ENCODE assay signal across 23 mouse cellular contexts in genomic region chr1:179824549-179824948, GRCm38 (mm10). TPM values are rescaled to one million over a fixed set of nuclear protein-coding genes. Genes with fewer than 3 reads are reported as not detected.
DNase-seq lines count a peak whose midpoint lies in the region; ATAC-seq and TF ChIP-seq lines count a peak whose summit lies in the region.
"Had no signal": no experiment of that assay in that cellular context is flagged by ENCODE, and none has a peak within 500 bp of the region (broad histone marks: within the 10 kb centered on the region; RNA-seq: fewer than 3 reads in every experiment).

No protein-coding gene starts in this region.

- intact Hi-C loops in gastrocnemius, postnatal 14 days (cut with DNase I; ENCODE audit: low total_unique reads): no loop called here

- H3K9me3 ChIP-seq in intestine, postnatal 0 days (ENCODE audit: control insufficient read depth): no peaks in the 10 kb centered on the region
- H3K9me3 ChIP-seq: embryonic facial prominence, embryonic 15.5 days; forebrain, embryonic 10.5 days; heart, embryonic 13.5 days; hindbrain, embryonic 15.5 days had no signal

- H3K4me3 ChIP-seq in intestine, postnatal 0 days (ENCODE audit: low read depth, low read length): no peak overlapping the region
- H3K4me3 ChIP-seq: embryonic facial prominence, embryonic 15.5 days; erythroblast, embryonic 14.5 days; forebrain, embryonic 10.5 days; heart, embryonic 13.5 days; hindbrain, embryonic 15.5 days had no signal

- no peaks in the 10 kb centered on the region for H3K27me3 ChIP-seq in intestine, postnatal 0 days (replicated peaks; ENCODE audit: control insufficient read depth, insufficient read depth, low read length)
- H3K27me3 ChIP-seq: embryonic facial prominence, embryonic 15.5 days; heart, embryonic 13.5 days; hindbrain, embryonic 15.5 days had no signal

- H3K9ac ChIP-seq in intestine, postnatal 0 days (ENCODE audit: low read depth, low read length): no peak overlapping the region
- H3K9ac ChIP-seq: embryonic facial prominence, embryonic 15.5 days; heart, embryonic 13.5 days; hindbrain, embryonic 15.5 days had no signal

- no peak overlapping the region for H3K4me2 ChIP-seq in intestine, postnatal 0 days (replicated peaks; ENCODE audit: low read depth)
- H3K4me2 ChIP-seq: embryonic facial prominence, embryonic 15.5 days; heart, embryonic 13.5 days; hindbrain, embryonic 15.5 days had no signal

- peak; percentile 45 for DNase-seq in gastrocnemius, postnatal 14 days
- DNase-seq in gastrocnemius, postnatal 25 days: no peak
- DNase-seq in kidney, postnatal 14 days: peak; percentile 22
- no peak for DNase-seq in kidney, adult 18-20 months
- peak; percentile 25 for DNase-seq in adipocyte (ENCODE audit: low spot score)
- no peak for DNase-seq in adrenal gland, postnatal 36 days
- DNase-seq: adrenal gland, adult 8-10 months; cerebellum, adult 11 months; cerebellum, adult 8-10 months; cerebellum, postnatal 14 days; embryo, embryonic 11 days; heart, postnatal 36 days had no signal

- TF ChIP-seq CTCF in intestine, postnatal 0 days (IDR thresholded peaks at IDR 0.05; ENCODE audit: low read depth): no peak

- H3K36me3 ChIP-seq in intestine, postnatal 0 days (ENCODE audit: control insufficient read depth, insufficient read depth): no peaks in the 10 kb centered on the region
- H3K36me3 ChIP-seq: embryonic facial prominence, embryonic 15.5 days; forebrain, embryonic 10.5 days; heart, embryonic 13.5 days; hindbrain, embryonic 15.5 days had no signal

- whole genome bisulfite sequencing in intestine, postnatal 0 days: 28% methylated on average over 5 of the region's 5 CpGs

- peak; percentile 66 for ATAC-seq in intestine, postnatal 0 days
- ATAC-seq: forebrain, embryonic 14.5 days had no signal

- H3K4me1 ChIP-seq in intestine, postnatal 0 days (replicated peaks; ENCODE audit: control insufficient read depth, insufficient read depth, low read length): 0 out of 2 replicates have a peak, but pooled peaks cover 5% of the 10 kb centered on the region
- H3K4me1 ChIP-seq: embryonic facial prominence, embryonic 15.5 days; forebrain, embryonic 10.5 days; heart, embryonic 13.5 days; hindbrain, embryonic 15.5 days had no signal

- H3K27ac ChIP-seq in intestine, postnatal 0 days (ENCODE audit: low read depth, low read length): no peak overlapping the region
- H3K27ac ChIP-seq: embryonic facial prominence, embryonic 15.5 days; forebrain, embryonic 10.5 days; heart, embryonic 13.5 days; hindbrain, embryonic 15.5 days had no signal

RNA-seq across cellular contexts. Expression of gene Ahctf1, which starts 21.1 kb away (rescaled TPM):
- total RNA-seq in gastrocnemius, postnatal 14 days (2021): 10 to 100 TPM; 14.8 to 17.8 TPM
- 10 to 100 TPM; 15.3 to 19.1 TPM for total RNA-seq in gastrocnemius, postnatal 25 days (2021)
- 8.8 and 9.4 TPM in 2 replicates for polyA plus RNA-seq in intestine, postnatal 0 days (2015; fragmentation: Nextera tagmentation; extraction: Ambion mirVana)
- 10 to 100 TPM; 37.0 to 43.5 TPM for total RNA-seq in adrenal gland, postnatal 36 days (2021)

RNA-seq across cellular contexts. Expression of gene Gm10518, which starts 21.4 kb away (rescaled TPM):
- total RNA-seq in gastrocnemius, postnatal 14 days (2021): not detected
- total RNA-seq in gastrocnemius, postnatal 25 days (2021): not detected
- polyA plus RNA-seq in intestine, postnatal 0 days (2015; fragmentation: Nextera tagmentation; extraction: Ambion mirVana): not detected in 2 replicates
- not detected for total RNA-seq in adrenal gland, postnatal 36 days (2021)
- total RNA-seq: adrenal gland, adult 8-10 months; common myeloid progenitor, adult 5-6 weeks; heart, adult 8-10 months; heart, postnatal 36 days had no signal
- polyA plus RNA-seq: brain, embryonic 14.5 days; erythroblast, embryonic 14.5 days; forebrain, embryonic 14.5 days; gonadal fat pad, adult 2 months; heart, embryonic 13.5 days had no signal

Comparison
In these comparisons a context has a peak if more than half of its experiments do, and no peak if none do; other contexts are left out.
1. DNase-seq: peak in gastrocnemius, postnatal 14 days (single experiment), kidney, postnatal 14 days (single experiment) and adipocyte (single experiment); none in gastrocnemius, postnatal 25 days (single experiment), kidney, adult 18-20 months (single experiment) and adrenal gland, postnatal 36 days (0 of 2).